Mouse (Mus musculus): ENCODE data around the gene Atp5d.

DNA sequence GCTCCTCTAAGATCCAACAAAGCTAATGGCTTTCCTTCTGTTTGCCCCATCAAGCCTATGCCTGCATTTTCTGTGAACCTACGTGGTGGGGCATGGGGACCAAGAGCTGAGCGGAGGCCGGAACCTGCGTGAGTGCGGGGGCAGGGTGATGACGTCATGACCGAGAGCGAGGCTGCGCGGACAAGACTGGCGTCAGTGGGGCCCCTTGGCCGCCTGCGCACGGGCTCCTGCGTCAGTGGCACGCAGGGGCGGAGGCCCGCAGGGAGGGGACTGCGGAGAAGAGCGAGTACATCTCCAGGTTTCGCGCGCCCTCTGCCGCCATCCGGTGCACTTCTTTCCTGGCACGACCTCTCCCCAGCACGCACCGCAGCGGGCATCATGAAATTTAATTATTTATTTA lies 2.8 kb downstream of the Atp5d start:
- TF ChIP-seq CTCF (conservative IDR thresholded peaks at IDR 0.05; ENCODE audit: low read length) (no peak), POU5F1 (IDR thresholded peaks at IDR 0.05; ENCODE audit: borderline replicate concordance, low read length) (no peak), NANOG (IDR thresholded peaks at IDR 0.05; ENCODE audit: borderline replicate concordance, low read length) (no peak)

Measured in E14TG2a.4 (cell line).